9 mouse cellular contexts compared by ENCODE assay signal in genomic region chr7:120916262-120916875, GRCm38 (mm10). TPM values are rescaled to one million over a fixed set of nuclear protein-coding genes. Genes with fewer than 3 reads are reported as not detected.
DNase-seq lines count a peak whose midpoint lies in the region; ATAC-seq and TF ChIP-seq lines count a peak whose summit lies in the region.
"Had no signal": no experiment of that assay in that cellular context is flagged by ENCODE, and none has a peak within 500 bp of the region (broad histone marks: within the 10 kb centered on the region; RNA-seq: fewer than 3 reads in every experiment).

No protein-coding gene starts in this region.

- no peak for DNase-seq in forebrain, embryonic 10.5 days (ENCODE audit: extremely low spot score, low spot score)
- DNase-seq in midbrain, embryonic 10.5 days (ENCODE audit: low spot score): no peak
- DNase-seq in midbrain, postnatal 0 days (ENCODE audit: low spot score): no peak
- DNase-seq in embryo, embryonic 9.5 days (ENCODE audit: extremely low spot score): peak; percentile 45
- no peak for DNase-seq in urinary bladder, postnatal 36 days (ENCODE audit: low spot score in 2 of 2)
- DNase-seq in urinary bladder, postnatal 4 days (ENCODE audit: low spot score in 2 of 2): no peak
- DNase-seq: cerebellum, postnatal 10 days had no signal

- 25% methylated on average over 11 of the region's 11 CpGs for WGBS in forebrain, embryonic 10.5 days
- WGBS in forebrain, embryonic 13.5 days: 28% methylated on average over 11 of the region's 11 CpGs
- WGBS in midbrain, embryonic 10.5 days: 24% methylated on average over 11 of the region's 11 CpGs
- 28% methylated on average over 11 of the region's 11 CpGs for WGBS in midbrain, postnatal 0 days
- WGBS in liver, embryonic 15.5 days (ENCODE audit: insufficient replicate concordance): 29% methylated on average over 11 of the region's 11 CpGs

- no peak overlapping the region for H3K4me2 ChIP-seq in forebrain, embryonic 13.5 days
- H3K4me2 ChIP-seq in midbrain, postnatal 0 days (ENCODE audit: low read depth, low read length, poor library complexity, severe bottlenecking): no peak overlapping the region
- peak overlapping the region; percentile 98 for H3K4me2 ChIP-seq in liver, embryonic 15.5 days

- H3K9me3 ChIP-seq in forebrain, embryonic 10.5 days: no peaks in the 10 kb centered on the region
- no peaks in the 10 kb centered on the region for H3K9me3 ChIP-seq in forebrain, embryonic 13.5 days (replicated peaks)
- H3K9me3 ChIP-seq in midbrain, embryonic 10.5 days (replicated peaks): no peaks in the 10 kb centered on the region
- H3K9me3 ChIP-seq in midbrain, postnatal 0 days (ENCODE audit: low read length): no peaks in the 10 kb centered on the region
- H3K9me3 ChIP-seq in liver, embryonic 15.5 days (replicated peaks): no peaks in the 10 kb centered on the region

- peaks cover 30% of the 10 kb centered on the region for H3K4me1 ChIP-seq in forebrain, embryonic 10.5 days
- H3K4me1 ChIP-seq in forebrain, embryonic 13.5 days: peaks cover 18% of the 10 kb centered on the region
- peaks cover 34% of the 10 kb centered on the region for H3K4me1 ChIP-seq in midbrain, embryonic 10.5 days
- no peaks in the 10 kb centered on the region for H3K4me1 ChIP-seq in midbrain, postnatal 0 days (ENCODE audit: insufficient read depth, low read length)
- peaks cover 37% of the 10 kb centered on the region for H3K4me1 ChIP-seq in liver, embryonic 15.5 days (replicated peaks)

- no peaks in the 10 kb centered on the region for H3K27me3 ChIP-seq in forebrain, embryonic 10.5 days (ENCODE audit: poor library complexity, severe bottlenecking)
- H3K27me3 ChIP-seq in forebrain, embryonic 13.5 days: no peaks in the 10 kb centered on the region
- no peaks in the 10 kb centered on the region for H3K27me3 ChIP-seq in midbrain, embryonic 10.5 days (ENCODE audit: low read depth, poor library complexity, severe bottlenecking)
- H3K27me3 ChIP-seq in midbrain, postnatal 0 days (ENCODE audit: insufficient read depth, low read length): no peaks in the 10 kb centered on the region
- H3K27me3 ChIP-seq in liver, embryonic 15.5 days: no peaks in the 10 kb centered on the region

- H3K36me3 ChIP-seq in forebrain, embryonic 10.5 days (replicated peaks): peaks cover 8% of the 10 kb centered on the region; the same call in 1 of the 2 replicates
- H3K36me3 ChIP-seq in forebrain, embryonic 13.5 days (ENCODE audit: poor library complexity, severe bottlenecking): no peaks in the 10 kb centered on the region
- 0 out of 2 replicates have a peak, but pooled peaks cover 9% of the 10 kb centered on the region for H3K36me3 ChIP-seq in midbrain, embryonic 10.5 days
- no peaks in the 10 kb centered on the region for H3K36me3 ChIP-seq in midbrain, postnatal 0 days (ENCODE audit: insufficient read depth, low read length)
- no peaks in the 10 kb centered on the region; the same call in 1 of the 2 replicates for H3K36me3 ChIP-seq in liver, embryonic 15.5 days (replicated peaks)

- no peak overlapping the region for H3K9ac ChIP-seq in forebrain, embryonic 13.5 days
- no peak overlapping the region for H3K9ac ChIP-seq in midbrain, postnatal 0 days (replicated peaks; ENCODE audit: low read length, poor library complexity, severe bottlenecking)
- H3K9ac ChIP-seq in liver, embryonic 15.5 days: no peak overlapping the region

- TF ChIP-seq CTCF in midbrain, postnatal 0 days (IDR thresholded peaks at IDR 0.05): no peak

- ATAC-seq in forebrain, embryonic 13.5 days: no peak
- no peak for ATAC-seq in midbrain, postnatal 0 days (ENCODE audit: low FRiP score)
- no peak for ATAC-seq in liver, embryonic 15.5 days (ENCODE audit: insufficient read depth)

- H3K4me3 ChIP-seq in forebrain, embryonic 10.5 days: peak overlapping the region; percentile 98
- no peak overlapping the region for H3K4me3 ChIP-seq in forebrain, embryonic 13.5 days
- H3K4me3 ChIP-seq in midbrain, embryonic 10.5 days: peak overlapping the region; percentile 83
- H3K4me3 ChIP-seq in midbrain, postnatal 0 days (ENCODE audit: low read depth, low read length): no peak overlapping the region
- peak overlapping the region; percentile 96 for H3K4me3 ChIP-seq in liver, embryonic 15.5 days (replicated peaks)

- H3K27ac ChIP-seq in forebrain, embryonic 10.5 days: no peak overlapping the region
- no peak overlapping the region for H3K27ac ChIP-seq in forebrain, embryonic 13.5 days
- H3K27ac ChIP-seq in midbrain, embryonic 10.5 days (replicated peaks): no peak overlapping the region
- no peak overlapping the region for H3K27ac ChIP-seq in midbrain, postnatal 0 days (ENCODE audit: low read depth, low read length)
- H3K27ac ChIP-seq in liver, embryonic 15.5 days (replicated peaks): 0 out of 2 replicates have a peak overlapping the region, but pooled peaks have one; percentile 20

RNA-seq across cellular contexts. Expression of gene Polr3e, which starts 1.2 kb away (rescaled TPM):
- 44.6 and 45.5 TPM in 2 replicates for polyA plus RNA-seq in forebrain, embryonic 10.5 days (2016; fragmentation: Nextera tagmentation; extraction: Ambion mirVana)
- polyA plus RNA-seq in forebrain, embryonic 13.5 days (2015; fragmentation: Nextera tagmentation; extraction: Ambion mirVana): 27.1 and 30.1 TPM in 2 replicates
- polyA plus RNA-seq in midbrain, embryonic 10.5 days (2016; fragmentation: Nextera tagmentation; extraction: Ambion mirVana): 38.2 and 41.0 TPM in 2 replicates
- total RNA-seq in midbrain, postnatal 0 days (2014; rRNA removed): 29.4 and 30.6 TPM in 2 replicates
- 18.6 and 20.4 TPM in 2 replicates for polyA plus RNA-seq in midbrain, postnatal 0 days (2015; fragmentation: Nextera tagmentation; extraction: Ambion mirVana)
- polyA plus RNA-seq in liver, embryonic 15.5 days (2015; fragmentation: Nextera tagmentation; extraction: Ambion mirVana): 12.8 and 13.4 TPM in 2 replicates

Comparison
In these comparisons a context has a peak if more than half of its experiments do, and no peak if none do; other contexts are left out.
1. H3K4me3 ChIP-seq: peak in forebrain, embryonic 10.5 days (single experiment), midbrain, embryonic 10.5 days (single experiment) and liver, embryonic 15.5 days (single experiment); none in forebrain, embryonic 13.5 days (single experiment) and midbrain, postnatal 0 days (single experiment).